Mouse (Mus musculus) forebrain, embryonic 14.5 days (tissue): ENCODE results near the gene Cul1. TPM values are rescaled to one million over a fixed set of nuclear protein-coding genes. Genes with fewer than 3 reads are reported as not detected.

Experiments used
- ATAC-seq: fragments of 200-750 bp; cut with Nextera tagmentation; 2 replicates; pipeline ENCODE4 v1.8.0; 2017; ENCODE audit warnings: mild to moderate bottlenecking, moderate library complexity
- DNase-seq: peaks from one replicate; pipeline ENCODE4 v3.0.0-alpha.2; 2015; ENCODE audit warnings: low spot score
- H3K27ac ChIP-seq: fragments of 300-500 bp; sonication (generic); 2 replicates; pipeline ENCODE4 v1.5.1; 2014; ENCODE audit warnings: low read depth, mild to moderate bottlenecking, control low read depth, low read length, moderate library complexity
- H3K27me3 ChIP-seq: fragments of 300-500 bp; sonication (generic); replicated peaks from 2 replicates; pipeline ENCODE4 v1.6.1; 2014; ENCODE audit warnings: low read length, control low read depth, mixed read lengths; ENCODE audit not compliant: control insufficient read depth, insufficient read depth
- H3K36me3 ChIP-seq: fragments of 300-500 bp; sonication (generic); 2 replicates; pipeline ENCODE4 v1.6.1; 2014; ENCODE audit warnings: low read length, control low read depth; ENCODE audit not compliant: control insufficient read depth, insufficient read depth
- H3K4me1 ChIP-seq: fragments of 300-500 bp; sonication (generic); 2 replicates; pipeline ENCODE4 v1.6.1; 2014; ENCODE audit warnings: antibody characterized with exemption, low read length, control low read depth; ENCODE audit not compliant: control insufficient read depth, insufficient read depth
- H3K4me2 ChIP-seq: fragments of 300-500 bp; sonication (generic); 2 replicates; pipeline ENCODE4 v1.6.1; 2014; ENCODE audit warnings: mild to moderate bottlenecking, control low read depth, low read length
- H3K4me3 ChIP-seq: fragments of 300-500 bp; sonication (generic); 2 replicates; pipeline ENCODE4 v1.5.1; 2014; ENCODE audit warnings: low read depth, low read length, control low read depth
- H3K9ac ChIP-seq: fragments of 300-500 bp; sonication (generic); 2 replicates; pipeline ENCODE4 v1.6.1; 2014; ENCODE audit warnings: mild to moderate bottlenecking, low read length, control low read depth, moderate library complexity
- H3K9me3 ChIP-seq: fragments of 300-500 bp; sonication (generic); replicated peaks from 2 replicates; pipeline ENCODE4 v1.6.1; 2016; ENCODE audit warnings: low read length, control low read depth, mixed read lengths; ENCODE audit not compliant: control insufficient read depth
- WGBS: fragments of 180-500 bp; shearing (Covaris S2); extraction: QIAGEN DNeasy Blood & Tissue Kit; methylation state at CpG from one replicate; pipeline ENCODE4 v1.1.7; 2014; 5-methylcytosine and 5-hydroxymethylcytosine counted together
- polyA plus RNA-seq: library from polyadenylated mRNA; unstranded; fragments of >200 nt; fragmentation: Nextera tagmentation; extraction: Ambion mirVana; gene quantifications from 2 replicates; pipeline ENCODE4 v1.2.1, GENCODE M21; 2014

The Cul1 gene
- polyA plus RNA-seq, 1 experiment from 2014 or later: 161 TPM

DNA sequence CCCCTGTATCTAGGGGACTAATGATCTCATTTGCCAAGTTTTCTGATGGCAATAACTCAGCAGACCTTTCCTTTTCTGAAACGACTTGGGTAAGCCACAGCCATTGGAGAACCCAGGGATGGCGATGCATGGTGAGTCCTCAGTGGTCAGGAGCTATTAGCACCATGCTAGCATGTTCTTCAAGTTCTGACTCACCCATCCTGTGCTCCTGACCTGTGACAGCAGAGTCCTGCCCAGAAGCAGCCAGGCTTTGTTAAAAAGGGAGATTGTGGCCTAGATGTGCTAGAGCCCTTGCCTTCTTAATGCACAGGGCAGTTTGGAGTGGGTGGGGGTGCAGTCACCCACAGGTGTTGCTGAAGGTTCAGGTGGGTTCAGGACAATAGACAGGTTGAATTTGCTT, 71.8 kb downstream of the Cul1 start:
- ATAC-seq: no peak
- Histone ChIP-seq H3K36me3 (peaks cover 93% of the 10 kb centered on the region), H3K4me2 (no peak overlapping the region), H3K9ac (no peak overlapping the region), H3K4me3 (no peak overlapping the region), H3K27me3 (no peaks in the 10 kb centered on the region), H3K27ac (no peak overlapping the region), H3K9me3 (no peaks in the 10 kb centered on the region), H3K4me1 (no peaks in the 10 kb centered on the region)
- DNase-seq: no peak
- 88% methylated on average over 2 of the region's 2 CpGs for WGBS

DNA sequence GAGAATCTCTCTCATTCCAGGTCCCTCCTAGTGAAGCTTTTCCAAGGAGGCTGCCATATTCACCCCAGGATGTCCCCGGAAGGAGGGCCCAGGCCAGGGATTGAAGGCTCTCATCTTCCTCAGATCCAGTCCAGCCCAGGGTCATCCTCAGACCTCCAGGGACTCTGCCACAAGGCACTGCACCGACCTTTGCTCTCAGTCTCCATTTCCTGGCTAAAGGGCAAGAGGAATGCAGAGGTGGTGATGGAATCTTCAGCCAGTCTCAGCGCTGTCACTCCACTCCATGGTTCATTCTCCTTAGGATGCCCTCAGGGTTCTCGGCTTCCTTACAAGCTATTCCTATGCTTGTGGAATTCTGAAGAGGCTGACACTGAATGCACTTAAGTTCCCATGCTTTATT, 73.2 kb downstream of the Cul1 start:
- WGBS: 78% methylated on average over 4 of the region's 4 CpGs
- no peak for DNase-seq
- H3K27ac ChIP-seq: no peak overlapping the region

DNA sequence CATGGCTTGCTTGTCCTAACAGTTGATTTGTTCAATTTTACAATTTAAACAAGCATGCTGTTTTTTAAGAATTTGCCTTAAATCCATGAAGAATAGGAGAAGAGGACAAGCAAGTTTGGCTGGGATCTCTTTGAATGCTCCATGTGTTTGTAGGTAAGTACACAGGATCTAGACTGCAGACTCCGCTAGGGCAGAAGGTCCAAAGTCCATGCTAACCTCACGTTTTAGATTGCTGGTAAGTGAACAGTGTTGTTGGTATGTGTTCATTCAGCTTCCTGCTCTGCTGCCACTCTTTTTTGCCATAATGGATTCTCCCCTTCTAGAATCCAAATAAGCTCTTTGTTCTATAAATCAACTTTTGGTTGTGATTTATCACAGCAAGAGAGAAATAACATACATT, 73.9 kb downstream of the Cul1 start:
- Histone ChIP-seq H3K36me3 (peaks cover 97% of the 10 kb centered on the region), H3K27ac (no peak overlapping the region), H3K4me1 (no peaks in the 10 kb centered on the region), H3K9ac (no peak overlapping the region), H3K27me3 (no peaks in the 10 kb centered on the region), H3K4me3 (no peak overlapping the region), H3K4me2 (no peak overlapping the region), H3K9me3 (no peaks in the 10 kb centered on the region)
- ATAC-seq (no peak), DNase-seq (no peak)
- WGBS: 81% methylated on average over 2 of the region's 2 CpGs

More for the DNA sequence above, 73.2 kb downstream of the Cul1 start:
- H3K4me2 ChIP-seq: no peak overlapping the region
- H3K4me3 ChIP-seq: no peak overlapping the region
- no peak overlapping the region for H3K9ac ChIP-seq
- no peak for ATAC-seq
- H3K27me3 ChIP-seq: no peaks in the 10 kb centered on the region
- peaks cover 97% of the 10 kb centered on the region for H3K36me3 ChIP-seq
- no peaks in the 10 kb centered on the region for H3K4me1 ChIP-seq
- H3K9me3 ChIP-seq: no peaks in the 10 kb centered on the region

DNA sequence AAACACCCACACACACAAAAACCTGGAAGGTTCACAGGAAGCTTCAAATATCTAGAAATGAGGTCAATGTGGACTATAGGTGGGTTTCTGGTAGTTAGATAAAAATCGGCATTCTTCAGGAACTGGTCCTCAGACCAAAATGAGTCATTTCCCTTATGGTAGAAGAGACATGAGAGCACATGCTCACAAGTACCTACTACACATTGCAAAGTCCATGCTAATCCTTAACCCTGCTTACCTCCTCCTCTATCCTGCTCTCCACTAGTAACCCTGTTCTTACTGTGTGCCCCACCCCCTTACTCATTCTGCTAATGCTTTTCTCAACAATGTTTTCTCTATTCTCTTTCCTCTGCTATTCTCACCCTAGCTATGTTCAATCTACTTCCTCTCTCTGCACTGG, 74.5 kb downstream of the Cul1 start:
- no peaks in the 10 kb centered on the region for H3K4me1 ChIP-seq
- no peak overlapping the region for H3K27ac ChIP-seq
- no peak overlapping the region for H3K9ac ChIP-seq
- no peaks in the 10 kb centered on the region for H3K9me3 ChIP-seq
- ATAC-seq (no peak), DNase-seq (no peak)
- H3K4me2 ChIP-seq: no peak overlapping the region
- H3K27me3 ChIP-seq: no peaks in the 10 kb centered on the region
- peaks cover 97% of the 10 kb centered on the region for H3K36me3 ChIP-seq
- 92% methylated on average over 1 of the region's 1 CpGs for WGBS
- H3K4me3 ChIP-seq: no peak overlapping the region

DNA sequence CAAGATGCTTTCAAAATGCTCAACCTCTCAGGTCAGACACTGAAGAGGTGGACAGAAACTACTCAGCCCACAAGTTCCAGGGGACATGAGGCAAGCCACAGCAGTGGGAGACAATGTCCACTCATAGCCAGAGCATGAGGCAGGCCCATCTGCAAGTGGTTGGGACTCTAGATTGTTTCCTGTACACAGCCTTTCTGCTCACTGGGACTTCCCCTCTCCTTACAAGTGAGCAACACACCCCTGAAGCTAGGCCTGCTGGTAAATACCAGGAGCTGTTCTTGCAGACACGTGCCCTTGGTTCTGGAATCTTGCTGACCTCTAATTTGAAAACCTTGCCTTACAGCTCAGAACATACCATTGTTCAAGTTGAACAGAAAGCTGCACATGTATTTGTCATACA, 79.3 kb downstream of the Cul1 start:
- 73% methylated on average over 1 of the region's 1 CpGs for WGBS
- Histone ChIP-seq H3K9me3 (no peaks in the 10 kb centered on the region), H3K36me3 (peaks cover 94% of the 10 kb centered on the region), H3K4me3 (no peak overlapping the region), H3K27me3 (no peaks in the 10 kb centered on the region), H3K27ac (no peak overlapping the region), H3K9ac (no peak overlapping the region), H3K4me1 (no peaks in the 10 kb centered on the region), H3K4me2 (no peak overlapping the region)
- ATAC-seq: no peak
- DNase-seq: no peak

DNA sequence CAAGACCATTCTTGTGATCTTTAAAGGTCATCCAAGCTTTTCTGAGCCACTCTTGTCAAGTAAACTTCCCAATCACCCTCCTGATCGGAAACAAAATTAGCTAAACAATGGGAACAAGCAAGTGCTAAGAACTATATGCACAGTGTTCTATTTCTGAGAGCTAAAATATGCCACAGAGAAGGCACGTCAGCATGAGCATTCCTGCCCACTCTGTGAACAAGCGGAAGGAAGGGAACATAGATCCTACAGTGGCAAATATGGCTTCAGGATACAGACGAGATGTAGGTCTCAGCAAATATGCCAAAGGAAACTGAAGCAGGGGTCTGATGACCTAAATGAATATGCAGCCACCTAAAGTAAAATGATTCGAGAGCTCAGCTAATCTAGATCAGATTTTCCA, 82.1 kb downstream of the Cul1 start:
- H3K36me3 ChIP-seq: peaks cover 73% of the 10 kb centered on the region
- no peak overlapping the region for H3K27ac ChIP-seq
- H3K9ac ChIP-seq: no peak overlapping the region
- H3K4me1 ChIP-seq: no peaks in the 10 kb centered on the region
- no peak for DNase-seq
- no peaks in the 10 kb centered on the region for H3K27me3 ChIP-seq
- H3K4me2 ChIP-seq: no peak overlapping the region
- H3K4me3 ChIP-seq: no peak overlapping the region
- no peaks in the 10 kb centered on the region for H3K9me3 ChIP-seq
- no peak for ATAC-seq
- WGBS: 93% methylated on average over 5 of the region's 5 CpGs

DNA sequence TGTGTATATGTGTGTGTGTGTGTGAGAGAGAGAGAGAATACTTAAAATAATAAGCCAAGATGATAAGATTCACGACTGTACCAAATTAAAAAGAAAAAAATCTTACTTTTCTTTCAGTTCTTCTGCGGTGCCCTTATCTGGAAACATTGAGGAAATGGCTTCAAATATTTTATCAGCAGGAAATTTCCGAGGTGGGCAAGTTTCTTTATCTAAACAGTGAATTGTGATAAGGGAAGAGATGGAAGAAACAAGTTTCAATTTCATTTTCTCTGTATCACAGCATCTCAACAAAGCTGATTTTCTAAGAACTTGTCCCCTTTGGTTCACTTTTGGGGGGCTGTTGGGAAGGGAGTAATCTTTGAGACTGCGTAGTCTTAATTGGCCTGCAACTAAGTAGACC, 99.1 kb downstream of the Cul1 start:
- WGBS: 93% methylated on average over 4 of the region's 4 CpGs
- peaks cover 84% of the 10 kb centered on the region for H3K36me3 ChIP-seq

DNA sequence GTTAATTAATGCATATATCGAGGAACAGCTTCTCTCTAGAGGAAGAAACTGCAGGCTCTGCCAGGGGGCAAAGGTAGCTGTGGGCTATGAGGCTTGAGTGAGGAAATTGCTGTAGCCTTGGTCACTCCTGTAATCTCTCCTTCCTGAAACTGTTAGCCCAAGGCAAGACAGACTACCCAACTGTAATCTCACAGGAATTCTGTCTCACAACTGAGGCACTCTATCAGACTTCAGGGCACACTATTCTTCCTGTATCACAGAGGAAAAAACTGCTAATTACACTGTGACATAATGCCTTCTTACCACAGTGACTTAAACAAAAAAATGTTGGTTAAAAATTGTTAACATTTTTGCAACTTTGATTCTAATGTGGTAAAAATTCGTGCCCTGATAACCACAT, 106.1 kb downstream of the Cul1 start:
- 86% methylated on average over 2 of the region's 2 CpGs for WGBS
- Histone ChIP-seq H3K27me3 (no peaks in the 10 kb centered on the region), H3K27ac (no peak overlapping the region), H3K9me3 (no peaks in the 10 kb centered on the region), H3K36me3 (peaks cover 61% of the 10 kb centered on the region), H3K4me1 (no peaks in the 10 kb centered on the region), H3K9ac (no peak overlapping the region), H3K4me3 (no peak overlapping the region), H3K4me2 (no peak overlapping the region)
- no peak for ATAC-seq
- no peak for DNase-seq

More for the DNA sequence above, 99.1 kb downstream of the Cul1 start:
- DNase-seq (no peak), ATAC-seq (no peak)
- Histone ChIP-seq H3K4me2 (no peak overlapping the region), H3K4me1 (no peaks in the 10 kb centered on the region), H3K4me3 (no peak overlapping the region), H3K27ac (no peak overlapping the region), H3K9ac (no peak overlapping the region), H3K9me3 (no peaks in the 10 kb centered on the region), H3K27me3 (no peaks in the 10 kb centered on the region)

DNA sequence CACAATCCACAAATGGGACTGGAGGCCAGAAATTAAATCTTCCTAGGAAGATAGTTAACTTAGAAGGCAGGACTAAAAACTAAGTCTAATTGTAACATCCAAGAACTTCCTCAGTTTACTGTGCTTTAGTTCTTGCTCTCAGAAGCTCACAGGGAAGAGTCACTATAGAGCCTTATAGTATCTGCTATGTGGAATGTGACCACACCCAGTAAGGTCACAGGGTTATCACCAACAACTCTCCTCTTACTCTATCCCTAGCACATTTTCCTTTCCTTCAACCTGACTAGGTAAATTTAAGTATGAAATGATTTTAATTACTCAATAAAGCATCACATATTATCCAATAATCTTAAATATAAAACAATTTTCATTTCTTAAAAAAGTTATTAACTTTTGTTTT, 107.2 kb downstream of the Cul1 start:
- H3K36me3 ChIP-seq: peaks cover 61% of the 10 kb centered on the region
- no peak overlapping the region for H3K4me3 ChIP-seq
- no peaks in the 10 kb centered on the region for H3K9me3 ChIP-seq
- no peaks in the 10 kb centered on the region for H3K27me3 ChIP-seq
- ATAC-seq (no peak), DNase-seq (no peak)
- H3K4me2 ChIP-seq: no peak overlapping the region
- H3K27ac ChIP-seq: no peak overlapping the region
- no peaks in the 10 kb centered on the region for H3K4me1 ChIP-seq
- H3K9ac ChIP-seq: no peak overlapping the region

DNA sequence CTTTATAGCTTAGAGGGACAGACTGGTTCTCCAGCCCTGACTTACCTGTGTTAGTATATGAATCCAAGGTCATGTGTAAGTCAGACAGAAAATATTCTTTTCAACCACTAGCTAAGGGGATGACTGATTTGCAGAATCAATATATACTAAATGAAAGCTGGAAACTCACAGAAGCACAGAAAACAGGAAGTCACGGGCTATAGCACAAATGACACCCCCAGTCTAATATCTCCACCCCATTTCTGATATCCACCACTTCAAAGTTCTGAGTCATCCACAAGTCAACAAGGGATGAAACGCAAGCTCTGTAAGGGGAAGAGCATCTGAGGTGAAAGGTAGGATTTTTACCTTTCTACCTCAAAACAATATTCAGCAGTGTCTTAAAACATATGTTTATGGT, 107.6 kb downstream of the Cul1 start:
- no peaks in the 10 kb centered on the region for H3K4me1 ChIP-seq
- WGBS: 91% methylated on average over 2 of the region's 2 CpGs
- no peak for DNase-seq

More for the DNA sequence above, 107.6 kb downstream of the Cul1 start:
- H3K27me3 ChIP-seq: no peaks in the 10 kb centered on the region
- H3K27ac ChIP-seq: no peak overlapping the region
- no peak overlapping the region for H3K4me3 ChIP-seq
- peaks cover 61% of the 10 kb centered on the region for H3K36me3 ChIP-seq
- H3K9ac ChIP-seq: no peak overlapping the region
- no peak overlapping the region for H3K4me2 ChIP-seq
- no peak for ATAC-seq
- H3K9me3 ChIP-seq: no peaks in the 10 kb centered on the region
